Mouse (Mus musculus) ES-E14 (cell line): ENCODE measurements around the gene Satb1.

Experiments used
- CHD2 ChIP-seq: IDR thresholded peaks from 2 replicates; pipeline ENCODE4 v1.6.1; 2014; ENCODE audit warnings: mild to moderate bottlenecking, low read depth, low read length, inconsistent platforms
- HCFC1 ChIP-seq: IDR thresholded peaks from 2 replicates; pipeline ENCODE4 v1.6.1; 2012; ENCODE audit warnings: low read length, inconsistent platforms, borderline replicate concordance; ENCODE audit not compliant: insufficient read depth
- MAFK ChIP-seq: IDR thresholded peaks from 2 replicates; pipeline ENCODE4 v1.6.1; 2014; ENCODE audit warnings: mild to moderate bottlenecking, low read depth, low read length, inconsistent platforms; ENCODE audit not compliant: insufficient read depth
- ZNF384 ChIP-seq: IDR thresholded peaks from 2 replicates; pipeline ENCODE4 v1.6.1; 2012; ENCODE audit warnings: low read depth, low read length, inconsistent platforms

GRCm38 (mm10) chr17:51787955-51788354 is 45.1 kb downstream of the Satb1 start:
- TF ChIP-seq MAFK (no peak), CHD2 (no peak), HCFC1 (no peak), ZNF384 (no peak)
